Mouse (Mus musculus) cerebellum, adult 2 months (tissue): ENCODE measurements around the gene Mgst1.

ENCODE experiments used
- CTCF ChIP-seq: fragments of 200-500 bp; IDR thresholded peaks from 2 replicates; pipeline ENCODE4 v1.5.1; 2011; ENCODE audit warnings: low read depth, mild to moderate bottlenecking, control low read depth, low read length, moderate library complexity, borderline replicate concordance; ENCODE audit not compliant: insufficient read depth
- POLR2A ChIP-seq: fragments of 200-500 bp; IDR thresholded peaks from 2 replicates; pipeline ENCODE4 v1.6.1; 2011; ENCODE audit warnings: low read length, control low read depth, borderline replicate concordance; ENCODE audit not compliant: insufficient read depth

GRCm38 (mm10) chr6:138102940-138103339 is 37.2 kb upstream of the Mgst1 start:
- TF ChIP-seq CTCF (no peak), POLR2A (no peak)
